Mouse (Mus musculus): Measurements from ENCODE around the gene Cby1.
"Not testable (repeated sequence)": the region's sequence is repeated elsewhere in the genome, so short reads cannot be mapped to it uniquely, and the experiment has no call there.

Cby1 gene

GRCm38 (mm10) chr15:79658531-79659375, at the start of gene Cby1, which contains the start of gene Fam227a:
Gene Cby1, plus strand, starts transcription at chr15:79659199.
Gene Fam227a, minus strand, starts transcription at chr15:79658956.
- peak; percentile 95 for DNase-seq

DNA sequence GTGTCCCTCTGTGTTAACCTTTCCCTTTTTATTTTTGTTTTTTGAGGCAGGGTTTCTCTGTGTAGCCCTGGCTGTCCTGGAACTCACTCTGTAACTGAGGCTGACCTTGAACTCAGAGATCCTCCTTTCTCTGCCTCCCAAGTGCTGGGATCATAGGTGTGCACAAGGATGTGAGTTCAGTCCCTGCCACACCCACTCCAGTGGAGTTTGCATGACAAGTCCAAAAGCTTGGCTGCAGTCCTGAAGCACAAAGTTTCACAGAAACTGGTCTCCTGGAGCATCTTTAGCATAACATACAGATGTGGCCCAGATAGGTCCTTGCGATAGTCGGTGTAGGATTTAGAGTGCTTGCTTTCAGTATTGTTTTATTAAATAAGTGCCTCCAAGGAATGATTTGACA, 49.8 kb upstream of the Cby1 start:
- DNase-seq, result no peak

DNA sequence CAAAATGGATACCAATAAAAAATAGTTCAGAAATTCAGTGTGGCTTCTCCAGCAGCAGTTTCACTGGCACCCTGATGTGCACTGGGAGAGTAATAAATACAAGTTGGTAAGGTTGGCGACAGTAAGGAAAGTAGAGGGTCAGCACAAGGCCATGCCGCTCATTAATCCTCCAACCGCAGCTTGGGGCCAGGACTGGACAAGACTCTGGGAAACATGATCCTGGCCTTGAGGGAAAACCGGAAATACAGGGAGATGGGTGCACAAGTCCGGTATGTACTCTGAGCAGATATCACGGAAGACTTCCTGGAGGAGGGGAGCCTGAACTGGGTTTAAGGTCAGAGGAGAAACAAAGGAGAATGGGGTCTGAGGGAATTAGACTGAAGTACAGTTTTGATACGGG, 43.5 kb upstream of the Cby1 start:
- DNase-seq, result no peak

DNA sequence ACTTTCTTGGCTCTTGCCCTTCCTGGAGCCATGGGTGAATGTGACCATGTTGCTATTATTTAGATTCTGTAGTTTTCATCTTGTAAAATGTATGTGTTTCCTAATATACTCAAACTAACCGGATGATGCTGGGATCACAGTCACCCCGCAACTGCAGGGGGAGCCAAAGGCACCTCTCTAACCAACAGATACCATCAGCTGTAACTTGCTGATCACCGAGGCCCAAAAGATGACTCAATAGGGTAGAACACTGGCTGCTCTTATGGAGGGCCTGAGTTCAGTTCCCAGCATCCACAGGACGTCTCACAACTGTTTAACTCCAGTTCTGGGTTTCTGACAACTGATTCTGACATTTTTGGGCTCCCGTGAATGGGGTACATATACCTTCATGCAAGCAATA, 42.3 kb upstream of the Cby1 start:
- DNase-seq, result no peak

DNA sequence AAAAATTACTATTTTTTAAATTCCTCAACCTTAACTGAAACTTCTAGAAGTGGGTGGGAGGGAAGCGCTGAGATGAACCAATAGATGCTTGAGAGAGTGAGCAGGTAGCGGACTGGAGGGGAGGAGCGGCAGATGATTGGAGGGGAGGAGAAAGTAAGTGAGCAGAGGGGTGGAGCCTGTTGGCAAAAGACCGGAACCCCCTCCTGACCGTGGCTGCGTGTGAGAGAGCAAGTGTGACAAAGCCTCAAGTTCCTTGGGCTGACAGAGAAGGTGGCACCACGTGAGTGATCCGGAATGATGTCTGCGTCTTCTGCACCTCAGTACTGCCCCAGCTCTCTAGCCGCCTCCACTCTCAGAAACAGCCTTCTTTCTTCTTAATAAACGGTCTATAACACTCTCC, 41.9 kb upstream of the Cby1 start:
- DNase-seq, result no peak

GRCm38 (mm10) chr15:79618456-79618855, 40.5 kb upstream of the Cby1 start:
- no peak for DNase-seq

- no peak for DNase-seq
Measured at GRCm38 (mm10) chr15:79619770-79620414, 39.1 kb upstream of the Cby1 start.

DNA sequence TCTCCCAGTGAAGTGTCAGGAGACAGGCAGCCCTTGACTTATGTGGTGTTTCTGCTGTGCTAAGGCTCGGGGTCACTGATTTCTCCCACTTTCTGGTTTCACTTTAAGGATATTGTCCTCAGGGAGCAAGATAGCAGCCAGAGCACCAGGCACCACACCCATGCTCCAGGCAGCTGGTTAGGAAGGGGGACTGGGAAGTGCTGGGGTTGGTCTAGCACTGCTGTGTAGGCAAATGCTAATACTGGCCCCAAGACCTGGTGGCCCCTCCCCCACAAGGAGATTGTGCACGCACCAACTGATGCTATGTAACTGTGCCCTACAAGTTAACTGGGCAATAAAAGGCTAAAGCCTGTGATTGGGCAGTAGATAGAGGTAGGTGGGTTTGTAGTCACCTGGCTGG, 28.5 kb upstream of the Cby1 start:
- DNase-seq, result no peak

- no peak for DNase-seq
Measured at GRCm38 (mm10) chr15:79641135-79641817, 17.7 kb upstream of the Cby1 start.

DNA sequence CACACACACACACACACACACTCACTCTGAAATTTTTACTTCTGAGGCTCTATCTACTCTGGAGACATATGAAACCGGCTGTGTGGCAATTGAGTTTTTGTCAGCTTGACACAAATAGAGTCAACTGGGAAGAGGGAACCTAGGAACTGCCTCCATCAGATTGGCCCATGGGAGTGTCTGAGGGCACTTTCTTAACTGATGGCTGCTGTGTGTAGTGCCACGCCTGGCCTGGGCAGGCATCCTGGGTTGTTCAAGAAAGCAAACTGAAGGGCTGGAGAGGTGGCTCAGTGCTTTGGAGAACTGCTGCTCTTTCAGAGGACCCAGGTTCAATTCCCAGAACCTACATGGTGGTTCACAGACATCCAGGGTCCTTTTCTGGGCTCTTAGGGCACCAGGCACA, 13.5 kb upstream of the Cby1 start:
- no peak for DNase-seq

GRCm38 (mm10) chr15:79648130-79648529, 10.9 kb upstream of the Cby1 start:
- DNase-seq, result no peak

DNA sequence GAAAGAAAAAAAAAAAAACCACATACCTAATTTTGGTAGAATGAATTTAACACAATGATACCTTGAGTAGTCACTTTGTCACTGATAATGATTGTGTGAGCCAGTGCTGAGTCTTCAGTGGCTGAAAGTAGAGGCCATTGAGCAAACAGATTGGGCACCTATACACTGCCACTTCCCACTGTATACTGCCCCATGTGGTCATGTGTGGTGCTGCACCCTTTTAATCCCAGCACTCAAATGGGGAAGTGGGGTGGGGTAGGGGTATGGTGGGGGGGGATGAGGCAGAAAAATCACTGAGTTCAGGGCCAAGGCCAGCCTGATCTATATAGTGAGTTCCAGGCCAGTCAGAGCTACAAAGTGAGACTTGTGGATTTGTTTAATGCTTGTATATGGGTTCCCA, 8.4 kb upstream of the Cby1 start:
- DNase-seq, result peak; percentile 51

DNA sequence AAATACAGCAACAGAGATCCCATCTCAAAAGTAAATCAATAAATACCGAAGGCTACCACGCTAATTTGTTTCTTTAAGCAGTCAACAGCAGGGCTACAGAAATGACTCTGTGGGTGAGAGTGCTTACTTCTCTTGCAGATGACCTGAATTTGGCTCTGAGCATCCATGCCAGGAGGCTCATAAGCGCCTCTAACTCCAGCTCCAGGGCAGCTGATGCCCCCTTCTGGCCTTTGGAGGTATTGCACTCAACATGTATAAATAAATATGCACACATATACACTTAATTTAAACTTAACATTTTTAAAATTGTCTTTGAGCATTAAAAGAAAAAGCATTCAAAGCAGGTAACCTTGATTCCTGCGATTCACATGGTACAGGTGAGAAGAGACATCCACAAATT, 7.5 kb upstream of the Cby1 start:
- DNase-seq, result no peak

- DNase-seq, result no peak
Measured at GRCm38 (mm10) chr15:79656451-79656850, 2.5 kb upstream of the Cby1 start.

- DNase-seq, result peak; percentile 97
Measured at GRCm38 (mm10) chr15:79657837-79658530, 1.0 kb upstream of the Cby1 start.

DNA sequence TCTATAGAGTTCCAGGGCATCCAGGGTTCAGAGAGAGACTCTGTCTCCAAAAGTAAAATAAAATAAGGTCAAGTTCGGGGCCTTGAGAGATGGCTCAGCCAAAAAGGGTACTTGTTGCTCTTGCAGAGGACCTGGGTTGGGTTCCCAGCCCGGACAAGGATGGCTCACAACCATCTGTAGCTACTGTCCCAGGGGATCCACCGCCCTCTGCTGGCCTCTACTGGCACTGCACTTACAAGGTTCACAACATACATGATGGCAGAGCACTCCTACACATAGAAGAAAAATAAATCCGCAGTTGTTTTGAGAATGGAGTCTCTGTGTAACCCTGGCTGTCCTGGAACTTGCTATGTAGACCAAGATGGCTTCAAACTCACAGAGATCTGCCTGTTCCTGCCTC, 2.9 kb downstream of the Cby1 start:
- DNase-seq, result peak; percentile 66

DNA sequence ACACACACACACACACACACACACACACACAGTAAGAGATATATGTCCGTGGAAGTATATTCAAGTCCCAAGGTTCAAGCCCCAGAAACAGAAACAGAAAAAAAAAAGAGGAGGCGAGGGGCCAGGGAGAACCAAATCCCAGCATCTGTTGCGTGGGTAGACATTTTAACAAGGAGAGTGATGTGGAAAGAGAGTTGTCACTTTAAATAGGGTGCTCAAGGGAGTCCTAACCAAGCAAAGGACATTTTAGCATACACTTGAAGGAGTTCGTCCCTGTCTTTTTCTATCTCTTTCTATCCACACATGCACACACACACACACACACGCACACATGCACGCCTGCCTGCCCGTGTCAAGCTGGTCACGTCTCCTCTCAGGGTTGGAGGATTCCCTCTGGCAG, 5.7 kb downstream of the Cby1 start:
- DNase-seq, result no peak

- peak; percentile 40 for DNase-seq
Measured at GRCm38 (mm10) chr15:79669195-79669594, 10.2 kb downstream of the Cby1 start.

- DNase-seq, result peak; percentile 94
Measured at GRCm38 (mm10) chr15:79670249-79670971, 11.4 kb downstream of the Cby1 start, which contains the start of gene Tomm22. Gene Tomm22, plus strand, starts transcription at chr15:79670861.

GRCm38 (mm10) chr15:79670972-79671299, 11.9 kb downstream of the Cby1 start:
- no peak for DNase-seq

DNA sequence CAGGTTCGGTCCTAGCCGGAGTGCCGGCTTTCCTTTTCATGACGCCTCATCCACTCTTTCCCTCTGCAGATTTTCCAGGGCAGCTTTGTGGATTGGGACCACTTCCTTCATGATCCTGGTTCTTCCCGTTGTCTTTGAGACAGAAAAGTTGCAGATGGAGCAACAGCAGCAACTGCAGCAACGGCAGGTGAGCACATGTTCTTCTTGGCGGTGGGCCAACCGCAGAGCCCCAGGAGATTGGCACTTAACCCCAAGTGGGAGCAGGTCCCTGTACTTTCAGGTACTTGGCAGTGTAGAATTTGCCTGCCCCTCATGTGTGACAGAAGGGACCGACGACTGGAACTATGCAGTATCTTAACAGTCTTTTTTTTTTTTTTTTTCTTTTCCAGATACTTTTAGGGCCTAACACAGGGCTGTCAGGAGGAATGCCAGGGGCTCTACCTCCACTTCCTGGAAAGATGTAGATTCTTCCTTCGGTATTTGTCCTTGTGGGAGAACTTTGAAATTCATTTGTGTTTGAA, 12.9 kb downstream of the Cby1 start:
- not testable (repeated sequence) for DNase-seq

DNA sequence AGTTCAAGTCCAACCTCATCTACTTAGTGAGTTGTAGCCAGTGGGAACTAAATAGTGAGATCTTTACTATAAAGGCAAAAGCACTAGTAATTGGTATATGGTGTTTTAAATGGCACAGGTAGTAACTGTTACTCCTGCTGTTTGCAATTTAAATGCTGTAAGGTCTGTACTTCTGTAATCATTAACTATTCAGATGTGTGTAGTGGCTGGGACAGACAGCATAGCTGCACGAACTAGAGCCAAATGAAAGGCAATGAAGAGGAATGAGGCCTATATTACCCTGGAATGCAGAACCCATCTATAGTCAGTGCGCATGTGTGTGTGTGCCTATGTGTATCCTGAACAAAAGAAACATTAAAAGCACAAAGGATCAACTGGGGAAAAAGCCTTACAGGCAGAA, 18.9 kb downstream of the Cby1 start:
- DNase-seq, result no peak
